Mouse (Mus musculus) embryonic fibroblast, embryonic 13.5 days (primary cell): ENCODE data around the gene Ackr4.

Experiments used
- CTCF ChIP-seq: IDR thresholded peaks from 2 replicates; pipeline ENCODE4 v1.5.1; 2011; ENCODE audit warnings: mild to moderate bottlenecking, control low read depth, low read length, moderate library complexity, borderline replicate concordance; ENCODE audit not compliant: insufficient read depth
- POLR2A ChIP-seq: IDR thresholded peaks from 2 replicates; pipeline ENCODE4 v1.6.1; 2011; ENCODE audit warnings: low read depth, mild to moderate bottlenecking, control low read depth, low read length, moderate library complexity

GRCm38 (mm10) chr9:104146683-104147082 is 19.9 kb upstream of the Ackr4 start:
- TF ChIP-seq POLR2A (no peak), CTCF (no peak)
